Comparison of ENCODE assay signal across 8 mouse cellular contexts in genomic region chr1:164762276-164762675, GRCm38 (mm10). TPM values are rescaled to one million over a fixed set of nuclear protein-coding genes. Genes with fewer than 3 reads are reported as not detected.
DNase-seq lines count a peak whose midpoint lies in the region; ATAC-seq and TF ChIP-seq lines count a peak whose summit lies in the region.

No protein-coding gene starts in this region.

- H3K4me3 ChIP-seq in liver, adult 2 months (ENCODE audit: insufficient read depth, low read depth, low read length), result no peak overlapping the region
- H3K4me3 ChIP-seq in forebrain, embryonic 10.5 days, result no peak overlapping the region

- peak; percentile 95 for ATAC-seq in common myeloid progenitor, adult 5-6 weeks (replicated peaks; ENCODE audit: low read depth, poor library complexity, severe bottlenecking)

- no peaks in the 10 kb centered on the region for H3K9me3 ChIP-seq in forebrain, embryonic 10.5 days

- 39% methylated on average over 2 of the region's 2 CpGs for WGBS in liver, adult 2 months
- WGBS in forebrain, embryonic 10.5 days, result 67% methylated on average over 2 of the region's 2 CpGs

- no peaks in the 10 kb centered on the region for H3K4me1 ChIP-seq in liver, adult 2 months (ENCODE audit: control insufficient read depth, insufficient read depth, low read length)
- no peaks in the 10 kb centered on the region for H3K4me1 ChIP-seq in forebrain, embryonic 10.5 days

- no peak for TF ChIP-seq POLR2A in liver, adult 2 months (IDR thresholded peaks at IDR 0.05; ENCODE audit: extremely low read depth, insufficient read depth, low read length)

- H3K27ac ChIP-seq in liver, adult 2 months (replicated peaks; ENCODE audit: insufficient read depth, low read depth, low read length), result no peak overlapping the region
- H3K27ac ChIP-seq in forebrain, embryonic 10.5 days, result no peak overlapping the region

- H3K9ac ChIP-seq in liver, adult 2 months (ENCODE audit: low read depth, low read length), result no peak overlapping the region

- H3K27me3 ChIP-seq in liver, adult 2 months (ENCODE audit: control insufficient read depth, insufficient read depth, low read length), result no peaks in the 10 kb centered on the region
- H3K27me3 ChIP-seq in forebrain, embryonic 10.5 days (ENCODE audit: poor library complexity, severe bottlenecking), result no peaks in the 10 kb centered on the region

- TF ChIP-seq CTCF in liver, adult 2 months (IDR thresholded peaks at IDR 0.05; ENCODE audit: low read depth, low read length), result peak; percentile 73

- no peaks in the 10 kb centered on the region for H3K36me3 ChIP-seq in liver, adult 2 months (ENCODE audit: control insufficient read depth, insufficient read depth, low read length)
- no peaks in the 10 kb centered on the region for H3K36me3 ChIP-seq in forebrain, embryonic 10.5 days (replicated peaks)

- no peaks in the 10 kb centered on the region for H3K79me2 ChIP-seq in liver, adult 2 months (ENCODE audit: control insufficient read depth, insufficient read depth, low read length)

- DNase-seq in liver, adult 2 months (ENCODE audit: extremely low read depth, low read depth, low spot score), result peak; percentile 27
- DNase-seq in liver (no peak), NIH3T3 (ENCODE audit: low read depth) (peak; percentile 64)
- peak; percentile 38 for DNase-seq in lung, postnatal 36 days
- DNase-seq in cerebellum, adult 18-20 months, result no peak
- DNase-seq in forebrain, embryonic 10.5 days (ENCODE audit: extremely low spot score, low spot score), result no peak
- no peak for DNase-seq in right cerebral cortex, postnatal 25 days

RNA-seq across cellular contexts. Expression of gene Dpt, which starts 34.2 kb away (rescaled TPM):
- total RNA-seq in liver, adult 2 months (2014; rRNA removed), result 5.2 TPM in 2 replicates
- 1.9 and 2.5 TPM in 2 replicates for polyA plus RNA-seq in liver, adult 2 months (2012; rRNA removed)
- not detected in 2 replicates for total RNA-seq in common myeloid progenitor, adult 5-6 weeks (2017)
- not detected in 2 replicates for polyA plus RNA-seq in forebrain, embryonic 10.5 days (2016; fragmentation: Nextera tagmentation; extraction: Ambion mirVana)

Comparison
In these comparisons a context has a peak if more than half of its experiments do, and no peak if none do; other contexts are left out.
1. DNase-seq: peak in liver, adult 2 months (single experiment), NIH3T3 (single experiment) and lung, postnatal 36 days (single experiment); none in liver (single experiment), cerebellum, adult 18-20 months (0 of 2), forebrain, embryonic 10.5 days (single experiment) and right cerebral cortex, postnatal 25 days (single experiment).